Comparison of ENCODE assay signal across 18 mouse cellular contexts in the genomic region with DNA sequence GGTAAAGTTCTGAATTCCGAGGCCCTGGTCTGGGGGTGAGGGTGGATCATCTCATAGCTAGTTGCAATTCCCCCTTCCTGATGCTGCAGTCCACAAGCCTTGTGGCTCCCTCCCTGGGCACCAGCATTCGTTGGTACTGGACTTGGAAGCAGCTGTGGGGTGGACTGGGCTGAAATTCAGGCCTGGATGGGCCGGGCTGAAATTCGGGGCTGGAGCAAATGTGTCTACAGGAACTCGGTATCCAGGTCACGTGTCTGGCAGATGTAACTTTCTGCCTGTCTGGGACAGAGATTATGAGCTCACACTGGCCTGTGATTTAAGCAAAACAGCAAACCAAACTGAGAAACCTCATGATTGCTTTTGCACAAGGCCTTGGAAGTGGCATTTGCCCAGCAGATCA. TPM values are rescaled to one million over a fixed set of nuclear protein-coding genes. Genes with fewer than 3 reads are reported as not detected.
A peak's percentile ranks its signal among the peaks of the same experiment; 100 is the strongest.
DNase-seq lines count a peak whose midpoint lies in the region; ATAC-seq and TF ChIP-seq lines count a peak whose summit lies in the region.
"Had no signal": no experiment of that assay in that cellular context is flagged by ENCODE, and none has a peak within 500 bp of the region (broad histone marks: within the 10 kb centered on the region; RNA-seq: fewer than 3 reads in every experiment).

No protein-coding gene starts in this region.

- H3K9ac ChIP-seq in heart, adult 2 months (ENCODE audit: low read depth, low read length) = no peak overlapping the region
- H3K9ac ChIP-seq in heart, embryonic 11.5 days (ENCODE audit: low read depth, low read length) = no peak overlapping the region
- H3K9ac ChIP-seq: liver, embryonic 14.5 days had no signal

- H3K79me2 ChIP-seq in heart, adult 2 months (replicated peaks; ENCODE audit: control insufficient read depth, insufficient read depth, low read length) = no peaks in the 10 kb centered on the region

- no peaks in the 10 kb centered on the region for H3K27me3 ChIP-seq in heart, adult 2 months (ENCODE audit: control insufficient read depth, insufficient read depth, low read length)
- no peaks in the 10 kb centered on the region for H3K27me3 ChIP-seq in heart, embryonic 11.5 days (ENCODE audit: control insufficient read depth, insufficient read depth, low read length)
- H3K27me3 ChIP-seq: Patski had no signal

- ATAC-seq in heart, embryonic 11.5 days (replicated peaks; ENCODE audit: insufficient number of reproducible peaks, low FRiP score, low TSS enrichment) = no peak
- ATAC-seq: Patski had no signal

- WGBS in heart, adult 2 months = 61% methylated on average over 6 of the region's 6 CpGs
- WGBS in heart, embryonic 11.5 days (ENCODE audit: insufficient replicate concordance) = 75% methylated on average over 6 of the region's 6 CpGs

- no peak for TF ChIP-seq CTCF in heart, adult 2 months (IDR thresholded peaks at IDR 0.05)

- H3K36me3 ChIP-seq in heart, adult 2 months (ENCODE audit: control insufficient read depth, insufficient read depth, low read length) = no peaks in the 10 kb centered on the region
- H3K36me3 ChIP-seq in heart, embryonic 11.5 days (ENCODE audit: control insufficient read depth, insufficient read depth, low read length) = no peaks in the 10 kb centered on the region

- H3K4me3 ChIP-seq in heart, adult 2 months = no peak overlapping the region
- no peak overlapping the region for H3K4me3 ChIP-seq in heart, embryonic 11.5 days (ENCODE audit: low read depth, low read length)

- H3K4me1 ChIP-seq in heart, adult 2 months (ENCODE audit: control insufficient read depth, insufficient read depth, low read length) = no peaks in the 10 kb centered on the region; the same call in 1 of the 2 replicates
- no peaks in the 10 kb centered on the region for H3K4me1 ChIP-seq in heart, embryonic 11.5 days (ENCODE audit: control insufficient read depth, insufficient read depth, low read length)

- H3K4me2 ChIP-seq in heart, embryonic 11.5 days = no peak overlapping the region

- peak overlapping the region; percentile 36; the same call in 1 of the 2 replicates for H3K27ac ChIP-seq in heart, adult 2 months
- no peak overlapping the region for H3K27ac ChIP-seq in heart, embryonic 11.5 days (ENCODE audit: low read depth, low read length)
- H3K27ac ChIP-seq: liver, embryonic 14.5 days had no signal

- peak; percentile 52 to 67 for DNase-seq in heart, adult 2 months
- peak; percentile 55 to 57 for DNase-seq in right cerebral cortex, postnatal 10 days (ENCODE audit: low spot score in 2 of 2)
- DNase-seq in right cerebral cortex, postnatal 36 days (ENCODE audit: low spot score in 2 of 2) = no peak
- DNase-seq in gastrocnemius, postnatal 4 days (ENCODE audit: low spot score in 2 of 2) = peak; percentile 54 to 73
- DNase-seq in skeletal muscle tissue, adult 2 months (ENCODE audit: low read depth, low spot score) = peak; percentile 69
- no peak for DNase-seq in neural tube, embryonic 10.5 days (ENCODE audit: extremely low spot score, low spot score)
- no peak for DNase-seq in adrenal gland, adult 2 months
- DNase-seq: adrenal gland, postnatal 14 days; embryo, embryonic 11 days; kidney, adult 9 months; right cerebral cortex, postnatal 4 days had no signal

- intact Hi-C loops in heart, adult 2 months (cut with DNase I) = no loop called here

- TF ChIP-seq EP300 in heart, adult 2 months (IDR thresholded peaks at IDR 0.05; ENCODE audit: insufficient read depth, low read depth, low read length) = no peak

- H3K9me3 ChIP-seq in heart, embryonic 11.5 days (replicated peaks; ENCODE audit: control insufficient read depth, low read length) = no peaks in the 10 kb centered on the region

- TF ChIP-seq POLR2A in heart, adult 2 months (IDR thresholded peaks at IDR 0.05; ENCODE audit: insufficient read depth, low read depth, low read length) = no peak

RNA-seq across cellular contexts. Expression of a gene that starts 1.1 kb away (rescaled TPM):
- not detected for total RNA-seq in heart, adult 2 months (2021)
- not detected in 2 replicates for polyA plus RNA-seq in heart, adult 2 months (2012; rRNA removed)
- polyA plus RNA-seq in heart, embryonic 11.5 days (2014; fragmentation: Nextera tagmentation; extraction: Ambion mirVana) = not detected in 2 replicates
- total RNA-seq in gastrocnemius, postnatal 4 days (2021) = not detected
- total RNA-seq in adrenal gland, adult 2 months (2021) = not detected
- not detected in 2 replicates for polyA plus RNA-seq in adrenal gland, adult 2 months (2012; rRNA removed)
- total RNA-seq: adrenal gland, postnatal 14 days; neutrophil, adult 5-6 weeks had no signal
- polyA plus RNA-seq: forebrain, embryonic 11.5 days; heart, postnatal 0 days; liver, embryonic 14.5 days; Patski had no signal

RNA-seq across cellular contexts. Expression of a gene that starts 14.1 kb away (rescaled TPM):
- 100 to 1,000 TPM; 119 to 138 TPM for total RNA-seq in heart, adult 2 months (2021)
- polyA plus RNA-seq in heart, adult 2 months (2012; rRNA removed) = 70.7 and 118 TPM in 2 replicates
- polyA plus RNA-seq in heart, embryonic 11.5 days (2014; fragmentation: Nextera tagmentation; extraction: Ambion mirVana) = 21.9 and 24.7 TPM in 2 replicates
- 100 to 1,000 TPM; 155 to 176 TPM for total RNA-seq in gastrocnemius, postnatal 4 days (2021)
- total RNA-seq in adrenal gland, adult 2 months (2021) = 100 to 1,000 TPM; 100 to 101 TPM
- 34.9 and 42.3 TPM in 2 replicates for polyA plus RNA-seq in adrenal gland, adult 2 months (2012; rRNA removed)

RNA-seq across cellular contexts. Expression of a gene that starts 31.7 kb away (rescaled TPM):
- not detected for total RNA-seq in heart, adult 2 months (2021)
- polyA plus RNA-seq in heart, adult 2 months (2012; rRNA removed) = 0.26 TPM in 1 of 2 replicates, not detected in the other
- not detected in 2 replicates for polyA plus RNA-seq in heart, embryonic 11.5 days (2014; fragmentation: Nextera tagmentation; extraction: Ambion mirVana)
- total RNA-seq in gastrocnemius, postnatal 4 days (2021) = not detected
- not detected for total RNA-seq in adrenal gland, adult 2 months (2021)
- not detected in 2 replicates for polyA plus RNA-seq in adrenal gland, adult 2 months (2012; rRNA removed)
- total RNA-seq: adrenal gland, postnatal 14 days; layer of hippocampus, postnatal 25 days; neutrophil, adult 5-6 weeks had no signal
- polyA plus RNA-seq: forebrain, embryonic 11.5 days; heart, postnatal 0 days; liver, embryonic 14.5 days; Patski had no signal

Comparison
In these comparisons a context has a peak if more than half of its experiments do, and no peak if none do; other contexts are left out.
1. DNase-seq: peak in heart, adult 2 months (2 of 2), right cerebral cortex, postnatal 10 days (2 of 2), gastrocnemius, postnatal 4 days (2 of 2) and skeletal muscle tissue, adult 2 months (single experiment); none in right cerebral cortex, postnatal 36 days (0 of 2), neural tube, embryonic 10.5 days (single experiment) and adrenal gland, adult 2 months (single experiment).